Mouse (Mus musculus): ENCODE data around the gene Ptpn22. TPM values are rescaled to one million over a fixed set of nuclear protein-coding genes. Genes with fewer than 3 reads are reported as not detected.
A peak's percentile ranks its signal among the peaks of the same experiment; 100 is the strongest.

Gene Ptpn22
- polyA plus RNA-seq, 1 experiment from 2014 or later, result 55.2 TPM

DNA sequence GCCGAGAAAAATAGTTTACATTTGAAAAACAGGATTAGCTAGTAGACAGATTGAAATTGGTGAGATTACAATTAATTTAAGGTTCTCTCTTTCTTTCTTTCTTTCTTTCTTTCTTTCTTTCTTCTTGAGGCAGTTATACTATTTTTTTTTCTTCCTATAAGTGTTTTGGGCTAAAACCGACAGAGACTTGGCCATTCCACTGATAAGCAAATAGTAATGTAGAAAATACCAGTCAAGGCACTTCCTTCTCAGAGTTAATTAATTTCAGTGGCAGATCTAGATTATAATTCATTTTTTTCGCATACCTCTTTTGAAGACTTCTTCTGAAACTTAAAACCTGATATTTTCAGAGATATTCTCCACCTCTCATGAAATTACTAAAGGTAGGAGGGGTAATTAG, 65.7 kb downstream of the Ptpn22 start:
- H3K27ac ChIP-seq, result no peak overlapping the region
- no peak overlapping the region for H3K4me3 ChIP-seq (ENCODE audit: inconsistent target)
- H3K79me2 ChIP-seq (ENCODE audit: inconsistent target), result peaks cover 100% of the 10 kb centered on the region
- peaks cover 4% of the 10 kb centered on the region; the same call in 1 of the 2 replicates for H3K36me3 ChIP-seq (ENCODE audit: inconsistent target)
- 94% methylated on average over 3 of the region's 3 CpGs for WGBS (ENCODE audit: missing documents)

DNA sequence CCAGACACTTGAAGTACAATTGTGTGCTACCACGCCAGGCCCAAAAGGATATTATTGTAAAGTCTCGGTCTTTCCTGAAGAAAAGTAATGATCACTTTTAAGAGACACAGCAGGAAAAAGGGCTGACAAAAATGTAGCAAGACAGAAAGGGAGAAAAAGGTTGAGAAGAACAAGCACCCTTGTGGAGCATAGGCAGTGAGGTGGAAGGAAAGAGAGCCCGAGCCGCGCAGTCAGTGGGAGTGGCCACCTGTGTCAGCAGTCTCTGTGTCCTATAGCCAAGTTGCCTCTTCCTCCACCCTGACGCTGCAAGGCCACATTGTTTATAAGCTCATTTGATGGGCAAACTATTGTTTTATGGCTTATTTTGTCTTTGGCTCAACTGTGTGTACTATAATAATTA, 67.9 kb downstream of the Ptpn22 start:
- H3K4me3 ChIP-seq (ENCODE audit: inconsistent target), result no peak overlapping the region
- H3K27ac ChIP-seq, result peak overlapping the region; percentile 31; the same call in 1 of the 2 replicates
- peaks cover 4% of the 10 kb centered on the region; the same call in 1 of the 2 replicates for H3K36me3 ChIP-seq (ENCODE audit: inconsistent target)
- 11% methylated on average over 6 of the region's 6 CpGs for WGBS (ENCODE audit: missing documents)
- H3K79me2 ChIP-seq (ENCODE audit: inconsistent target), result peaks cover 100% of the 10 kb centered on the region

DNA sequence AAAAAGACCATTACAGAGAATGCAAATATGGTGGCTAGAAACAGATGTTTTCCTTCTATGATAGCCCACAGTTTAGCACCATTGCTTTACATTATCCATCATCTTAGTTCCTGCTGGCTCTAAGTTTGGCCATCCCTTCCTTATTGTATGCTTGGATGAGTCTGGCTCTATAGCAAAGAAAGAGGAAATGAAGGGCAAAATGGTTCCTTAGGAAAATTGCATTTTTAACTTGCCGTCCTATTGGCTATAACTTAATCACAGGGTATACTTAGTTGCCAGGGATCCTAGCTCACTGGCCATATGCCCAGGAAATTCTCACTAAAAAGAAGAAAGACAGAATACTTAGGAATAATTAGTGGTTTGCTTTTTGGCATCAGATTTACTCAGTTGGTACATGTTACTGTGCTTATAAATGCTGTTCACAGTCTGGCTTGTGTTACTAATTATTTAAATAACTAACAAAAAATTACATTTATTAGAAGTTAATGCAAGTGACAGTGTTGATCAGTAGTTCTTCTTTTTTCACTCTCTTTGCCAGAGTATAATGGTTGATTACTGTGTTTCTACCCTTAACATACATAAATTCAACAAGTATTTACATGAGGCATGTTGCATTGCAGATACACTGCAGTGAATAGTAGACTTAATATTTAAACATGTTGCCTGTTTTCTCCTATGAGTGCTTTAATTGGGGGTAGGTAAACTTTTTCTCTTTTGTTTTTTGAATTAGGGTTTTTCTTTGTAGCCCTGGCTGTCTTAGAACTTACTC, 85.4 kb downstream of the Ptpn22 start:
- H3K4me3 ChIP-seq (ENCODE audit: inconsistent target), result no peak overlapping the region
- 91% methylated on average over 1 of the region's 1 CpGs for WGBS (ENCODE audit: missing documents)
- peaks cover 86% of the 10 kb centered on the region for H3K79me2 ChIP-seq (ENCODE audit: inconsistent target)
- no peak overlapping the region for H3K27ac ChIP-seq
- H3K36me3 ChIP-seq (ENCODE audit: inconsistent target), result no peaks in the 10 kb centered on the region

DNA sequence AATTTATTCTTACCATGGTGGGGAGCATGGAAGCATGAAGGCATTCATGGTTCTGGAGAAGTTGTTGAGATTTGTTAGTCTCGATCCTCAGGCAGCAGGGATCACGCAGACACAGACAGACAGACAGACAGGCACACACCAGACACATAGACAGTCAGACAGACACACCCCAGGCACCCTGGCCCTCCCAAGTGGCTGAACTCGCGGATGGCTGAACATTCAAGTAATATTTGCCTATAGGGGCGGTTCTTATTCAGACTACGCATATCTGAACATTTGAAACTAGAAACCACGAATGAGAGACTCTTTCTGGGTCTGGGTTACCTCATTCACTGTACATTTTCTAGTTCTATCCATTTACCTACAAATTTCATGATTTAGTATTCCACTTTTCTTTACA, 89.1 kb downstream of the Ptpn22 start:
- H3K4me3 ChIP-seq (ENCODE audit: inconsistent target), result no peak overlapping the region
- H3K27ac ChIP-seq, result no peak overlapping the region
- WGBS (ENCODE audit: missing documents), result 90% methylated on average over 6 of the region's 7 CpGs
- H3K36me3 ChIP-seq (ENCODE audit: inconsistent target), result no peaks in the 10 kb centered on the region
- H3K79me2 ChIP-seq (ENCODE audit: inconsistent target), result peaks cover 96% of the 10 kb centered on the region

DNA sequence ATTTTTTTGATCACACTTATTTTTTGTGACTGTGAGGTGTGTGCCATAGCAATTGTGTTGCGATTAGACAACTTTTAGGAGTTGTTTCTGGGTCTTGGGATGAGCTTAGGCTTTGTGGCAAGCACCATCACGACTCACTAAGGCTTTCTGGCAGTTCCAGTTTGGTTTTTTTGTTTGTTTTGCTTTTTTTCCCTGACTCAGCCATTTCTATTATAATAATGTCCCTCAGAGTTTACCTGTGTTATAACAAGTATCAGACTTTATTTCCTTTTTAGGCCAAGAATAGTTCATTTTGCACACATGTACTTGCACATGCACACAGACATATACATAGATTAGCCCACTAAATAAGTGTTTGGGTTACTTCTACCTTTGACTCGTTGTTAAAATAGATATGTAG, 101.0 kb downstream of the Ptpn22 start:
- 93% methylated on average over 3 of the region's 3 CpGs for WGBS (ENCODE audit: missing documents)
- Histone ChIP-seq H3K27ac (no peak overlapping the region), H3K4me3 (ENCODE audit: inconsistent target) (no peak overlapping the region), H3K79me2 (ENCODE audit: inconsistent target) (peaks cover 8% of the 10 kb centered on the region; the same call in 1 of the 2 replicates), H3K36me3 (ENCODE audit: inconsistent target) (peaks cover 25% of the 10 kb centered on the region)

Other genes with a start within 250 kb of the Ptpn22 start
- gene Atg4a-ps, start 213.7 kb upstream of the Ptpn22 start, polyA plus RNA-seq (2018), result 0.18 to 0.29 TPM (median 0.23 TPM) in 3 replicates
- 0.04 to 0.85 TPM (median 0.12 TPM) in 3 replicates for gene Olfml3, start 121.8 kb upstream of the Ptpn22 start, polyA plus RNA-seq (2018)
- gene Gm10964, start 120.4 kb upstream of the Ptpn22 start, polyA plus RNA-seq (2018), result not detected in 3 replicates
- 29.3 to 50.0 TPM (median 35.0 TPM) in 3 replicates for gene Hipk1, start 68.2 kb upstream of the Ptpn22 start, polyA plus RNA-seq (2018)
- 4.8 to 7.4 TPM (median 5.8 TPM) in 3 replicates for gene Dclre1b, start 50.4 kb upstream of the Ptpn22 start, polyA plus RNA-seq (2018)
- gene Ap4b1, start 50.3 kb upstream of the Ptpn22 start, polyA plus RNA-seq (2018), result 5.2 to 11.4 TPM (median 9.4 TPM) in 3 replicates
- gene Gm43064, start 50.2 kb upstream of the Ptpn22 start, polyA plus RNA-seq (2018), result 0.11 TPM in 1 of 3 replicates, not detected in the others
- gene Bcl2l15, start 27.2 kb upstream of the Ptpn22 start, polyA plus RNA-seq (2018), result not detected in 3 replicates
- gene Rsbn1, start 54.3 kb downstream of the Ptpn22 start, polyA plus RNA-seq (2018), result 7.3 to 9.9 TPM (median 7.8 TPM) in 3 replicates
- 10.5 to 13.4 TPM (median 13.3 TPM) in 3 replicates for gene Phtf1, start 108.3 kb downstream of the Ptpn22 start, polyA plus RNA-seq (2018)